Mouse (Mus musculus): ENCODE measurements around the gene Slc46a2.
A peak's percentile ranks its signal among the peaks of the same experiment; 100 is the strongest.

Slc46a2 gene

GRCm38 (mm10) chr4:59890086-59890600, 24.7 kb downstream of the Slc46a2 start:
- no peak for DNase-seq

- no peak for DNase-seq
Observed at GRCm38 (mm10) chr4:59888014-59888413, 26.8 kb downstream of the Slc46a2 start.

GRCm38 (mm10) chr4:59887011-59887410, 27.8 kb downstream of the Slc46a2 start:
- no peak for DNase-seq

- DNase-seq: no peak
Observed at GRCm38 (mm10) chr4:59886281-59886680, 28.6 kb downstream of the Slc46a2 start.

- DNase-seq: no peak
Observed at GRCm38 (mm10) chr4:59884136-59884696, 30.6 kb downstream of the Slc46a2 start.

- DNase-seq: no peak
Observed at GRCm38 (mm10) chr4:59881210-59881609, 33.6 kb downstream of the Slc46a2 start.

- no peak for DNase-seq
Observed at GRCm38 (mm10) chr4:59880725-59881124, 34.1 kb downstream of the Slc46a2 start.

- no peak for DNase-seq
Observed at GRCm38 (mm10) chr4:59879444-59879843, 35.4 kb downstream of the Slc46a2 start.

GRCm38 (mm10) chr4:59878595-59878994, 36.3 kb downstream of the Slc46a2 start:
- no peak for DNase-seq

- no peak for DNase-seq
Observed at GRCm38 (mm10) chr4:59877025-59877424, 37.8 kb downstream of the Slc46a2 start.

GRCm38 (mm10) chr4:59876570-59876969, 38.3 kb downstream of the Slc46a2 start:
- no peak for DNase-seq

GRCm38 (mm10) chr4:59873830-59874229, 41.0 kb downstream of the Slc46a2 start:
- DNase-seq: no peak

GRCm38 (mm10) chr4:59873240-59873639, 41.6 kb downstream of the Slc46a2 start:
- no peak for DNase-seq

GRCm38 (mm10) chr4:59870859-59871591, 43.8 kb downstream of the Slc46a2 start:
- DNase-seq: peak; percentile 85

- no peak for DNase-seq
Observed at GRCm38 (mm10) chr4:59870433-59870832, 44.4 kb downstream of the Slc46a2 start.

- no peak for DNase-seq
Observed at GRCm38 (mm10) chr4:59869488-59870057, 45.3 kb downstream of the Slc46a2 start.

- no peak for DNase-seq
Observed at GRCm38 (mm10) chr4:59868086-59868485, 46.8 kb downstream of the Slc46a2 start.

GRCm38 (mm10) chr4:59863869-59864268, 51.0 kb downstream of the Slc46a2 start:
- no peak for DNase-seq

GRCm38 (mm10) chr4:59862335-59862734, 52.5 kb downstream of the Slc46a2 start:
- DNase-seq: no peak

- no peak for DNase-seq
Observed at GRCm38 (mm10) chr4:59861871-59862270, 53.0 kb downstream of the Slc46a2 start.

GRCm38 (mm10) chr4:59860431-59860830, 54.4 kb downstream of the Slc46a2 start:
- DNase-seq: no peak

GRCm38 (mm10) chr4:59859693-59860425, 55.0 kb downstream of the Slc46a2 start:
- DNase-seq: no peak
